In genomic region chr5:136961983-136962461, GRCm38 (mm10) we compare ENCODE assay signal across 8 mouse cellular contexts. TPM values are rescaled to one million over a fixed set of nuclear protein-coding genes. Genes with fewer than 3 reads are reported as not detected.
A peak's percentile ranks its signal among the peaks of the same experiment; 100 is the strongest.
DNase-seq lines count a peak whose midpoint lies in the region; ATAC-seq and TF ChIP-seq lines count a peak whose summit lies in the region.

No protein-coding gene starts in this region.

- H3K27me3 ChIP-seq in hindbrain, embryonic 10.5 days (ENCODE audit: insufficient read depth, poor library complexity, severe bottlenecking), result no peaks in the 10 kb centered on the region
- H3K27me3 ChIP-seq in lung, postnatal 0 days (replicated peaks; ENCODE audit: insufficient read depth, low read length), result no peaks in the 10 kb centered on the region

- peaks cover 69% of the 10 kb centered on the region for H3K36me3 ChIP-seq in hindbrain, embryonic 10.5 days
- H3K36me3 ChIP-seq in lung, postnatal 0 days (ENCODE audit: insufficient read depth, low read length), result no peaks in the 10 kb centered on the region; the same call in 1 of the 2 replicates

- peak overlapping the region; percentile 78 for H3K4me2 ChIP-seq in lung, postnatal 0 days (replicated peaks; ENCODE audit: low read depth, low read length)

- peaks cover 40% of the 10 kb centered on the region for H3K4me1 ChIP-seq in hindbrain, embryonic 10.5 days (replicated peaks)
- peaks cover 17% of the 10 kb centered on the region for H3K4me1 ChIP-seq in lung, postnatal 0 days (ENCODE audit: insufficient read depth, low read depth, low read length)

- peak overlapping the region; percentile 75 for H3K9ac ChIP-seq in lung, postnatal 0 days (replicated peaks; ENCODE audit: low read depth)

- no peak; the same call in 1 of the 2 replicates for TF ChIP-seq CTCF in lung, postnatal 0 days (IDR thresholded peaks at IDR 0.05)

- peak overlapping the region; percentile 75 for H3K4me3 ChIP-seq in hindbrain, embryonic 10.5 days
- H3K4me3 ChIP-seq in lung, postnatal 0 days (ENCODE audit: low read depth, low read length), result peak overlapping the region; percentile 84

- 0% methylated on average over 20 of the region's 20 CpGs for WGBS in hindbrain, embryonic 10.5 days
- WGBS in lung, postnatal 0 days, result 0% methylated on average over 20 of the region's 20 CpGs

- no peak for TF ChIP-seq EP300 in lung, postnatal 0 days (IDR thresholded peaks at IDR 0.05)

- no peaks in the 10 kb centered on the region for H3K9me3 ChIP-seq in hindbrain, embryonic 10.5 days
- H3K9me3 ChIP-seq in lung, postnatal 0 days (ENCODE audit: low read length), result no peaks in the 10 kb centered on the region

- DNase-seq in MEL-GATA-1-ER (ENCODE audit: extremely low read depth, low read depth), result peak; percentile 83
- DNase-seq in cerebellum, adult 8-10 months, result peak; percentile 92
- DNase-seq in hindbrain, embryonic 10.5 days (ENCODE audit: low spot score), result peak; percentile 93
- peak; percentile 93 for DNase-seq in layer of hippocampus, adult 9-11 months
- peak; percentile 96 for DNase-seq in lung, postnatal 0 days (ENCODE audit: low spot score)
- peak; percentile 78 for DNase-seq in ovary, postnatal 14 days (ENCODE audit: low spot score)
- peak; percentile 88 for DNase-seq in thymus, postnatal 14 days

- peak overlapping the region; percentile 94 for H3K27ac ChIP-seq in hindbrain, embryonic 10.5 days
- H3K27ac ChIP-seq in lung, postnatal 0 days (ENCODE audit: low read length), result peak overlapping the region; percentile 95

- ATAC-seq in frontal cortex, adult (ENCODE audit: low TSS enrichment), result peak; percentile 92
- peak; percentile 90 for ATAC-seq in lung, postnatal 0 days

RNA-seq across cellular contexts. Expression of gene Cldn15, which starts 4.4 kb away (rescaled TPM):
- polyA plus RNA-seq in hindbrain, embryonic 10.5 days (2016; fragmentation: Nextera tagmentation; extraction: Ambion mirVana), result 0.09 and 0.38 TPM in 2 replicates
- polyA plus RNA-seq in lung, postnatal 0 days (2015; fragmentation: Nextera tagmentation; extraction: Ambion mirVana), result 10.5 and 11.9 TPM in 2 replicates

RNA-seq across cellular contexts. Expression of gene Fis1, which starts 8.9 kb away (rescaled TPM):
- polyA plus RNA-seq in hindbrain, embryonic 10.5 days (2016; fragmentation: Nextera tagmentation; extraction: Ambion mirVana), result 294 and 365 TPM in 2 replicates
- 318 and 358 TPM in 2 replicates for polyA plus RNA-seq in lung, postnatal 0 days (2015; fragmentation: Nextera tagmentation; extraction: Ambion mirVana)

RNA-seq across cellular contexts. Expression of gene Plod3, which starts 24.8 kb away (rescaled TPM):
- 40.6 and 43.3 TPM in 2 replicates for polyA plus RNA-seq in hindbrain, embryonic 10.5 days (2016; fragmentation: Nextera tagmentation; extraction: Ambion mirVana)
- 38.3 and 41.7 TPM in 2 replicates for polyA plus RNA-seq in lung, postnatal 0 days (2015; fragmentation: Nextera tagmentation; extraction: Ambion mirVana)

RNA-seq across cellular contexts. Expression of gene Znhit1, which starts 25.8 kb away (rescaled TPM):
- 108 and 113 TPM in 2 replicates for polyA plus RNA-seq in hindbrain, embryonic 10.5 days (2016; fragmentation: Nextera tagmentation; extraction: Ambion mirVana)
- polyA plus RNA-seq in lung, postnatal 0 days (2015; fragmentation: Nextera tagmentation; extraction: Ambion mirVana), result 80.8 and 83.9 TPM in 2 replicates

RNA-seq across cellular contexts. Expression of gene Ift22, which starts 54.1 kb away (rescaled TPM):
- 106 and 124 TPM in 2 replicates for polyA plus RNA-seq in hindbrain, embryonic 10.5 days (2016; fragmentation: Nextera tagmentation; extraction: Ambion mirVana)
- polyA plus RNA-seq in lung, postnatal 0 days (2015; fragmentation: Nextera tagmentation; extraction: Ambion mirVana), result 41.9 and 53.5 TPM in 2 replicates

Comparison
In these comparisons a context has a peak if more than half of its experiments do, and no peak if none do; other contexts are left out.
1. Peak in every context shown above with its lines: DNase-seq, ATAC-seq, H3K4me3 ChIP-seq and H3K27ac ChIP-seq.